Mouse (Mus musculus): ENCODE measurements around the gene Tmem82. TPM values are rescaled to one million over a fixed set of nuclear protein-coding genes. Genes with fewer than 3 reads are reported as not detected.

The Tmem82 gene
- 0.99 and 1.1 TPM in 2 replicates for polyA plus RNA-seq (2015; fragmentation: Nextera tagmentation; extraction: Ambion mirVana)

DNA sequence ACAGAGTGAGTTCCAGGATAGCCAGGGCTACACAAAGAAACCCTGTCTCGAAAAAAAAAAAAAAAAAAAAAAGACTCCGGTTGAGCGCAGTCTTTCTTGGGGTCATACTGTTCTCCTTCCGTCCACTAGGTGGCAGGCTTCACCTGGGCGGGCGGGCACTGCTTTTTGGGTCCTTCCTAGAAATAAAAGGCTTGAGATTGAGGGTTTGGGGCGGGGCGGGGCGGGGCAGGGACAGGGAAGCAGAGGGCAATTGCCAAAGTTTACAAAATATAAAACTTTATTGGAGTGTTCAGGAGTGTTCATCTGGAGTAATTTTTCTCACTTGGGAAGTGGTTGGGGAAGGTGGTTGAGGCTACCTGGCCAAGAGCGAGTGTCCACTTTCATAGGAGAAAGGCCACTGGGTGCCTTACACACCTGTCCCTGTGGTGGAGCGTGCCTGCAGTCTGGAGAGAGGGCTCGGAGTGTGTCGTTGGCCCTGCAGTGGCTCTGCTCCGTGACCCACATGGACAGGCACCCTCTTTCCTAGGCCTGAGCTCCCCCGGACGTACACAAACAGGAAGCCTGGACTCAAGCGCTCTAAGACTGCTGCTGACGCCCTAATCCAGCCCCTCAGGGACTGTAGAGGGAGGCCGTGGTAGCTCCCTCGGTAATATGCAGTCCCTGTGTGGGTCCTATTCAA lies at the start of gene Tmem82:
Tmem82 (minus strand) TSS at position 69 of the 679 bp plus-strand sequence.
- H3K4me1 ChIP-seq (replicated peaks; ENCODE audit: control insufficient read depth, insufficient read depth, low read length) = peaks cover 17% of the 10 kb centered on the region
- peak within 1 kb of the TSS; percentile 38 for H3K4me3 ChIP-seq (ENCODE audit: low read length)
- WGBS = 25% methylated on average over 19 of the region's 20 CpGs
- no peaks in the 10 kb centered on the region for H3K9me3 ChIP-seq (ENCODE audit: control insufficient read depth, low read length)
- H3K36me3 ChIP-seq (ENCODE audit: control insufficient read depth, insufficient read depth, low read length) = no peaks in the 10 kb centered on the region
- peak within 1 kb of the TSS; percentile 69 for H3K4me2 ChIP-seq (ENCODE audit: low read depth, low read length)
- ATAC-seq (ENCODE audit: low read depth) = peak; percentile 34; the same call in 1 of the 2 replicates
- H3K27ac ChIP-seq (ENCODE audit: low read length) = no peak within 1 kb of the TSS
- H3K9ac ChIP-seq (ENCODE audit: low read length) = peak within 1 kb of the TSS; percentile 58
- H3K27me3 ChIP-seq (ENCODE audit: control insufficient read depth, insufficient read depth, low read depth, low read length) = no peaks in the 10 kb centered on the region

DNA sequence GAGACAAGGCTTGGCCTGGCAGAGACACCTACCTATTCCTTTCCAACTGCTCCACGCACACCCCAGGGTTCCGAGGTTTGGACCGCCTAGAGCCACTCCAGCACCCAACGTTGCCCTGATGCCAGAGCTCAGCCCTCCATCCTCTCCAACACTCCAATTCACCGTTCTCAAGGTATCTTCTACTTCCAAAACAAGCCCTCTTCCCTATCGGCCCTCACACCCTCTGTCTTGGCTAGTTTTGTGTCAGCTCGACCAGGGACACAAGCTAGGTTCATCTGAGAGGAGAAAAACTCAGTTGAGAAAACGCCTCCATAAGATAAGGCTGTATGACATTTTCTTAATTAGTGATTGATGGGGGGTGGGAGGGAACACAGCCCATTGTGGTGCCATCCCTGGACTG lies 46.4 kb upstream of the Tmem82 start, which contains the start of gene Plekhm2:
Plekhm2 (minus strand) TSS at position 101 of the 400 bp plus-strand sequence.
- ATAC-seq (ENCODE audit: low read depth) = peak; percentile 24
- 62% methylated on average over 8 of the region's 8 CpGs for WGBS
- H3K27ac ChIP-seq (ENCODE audit: low read length) = peak within 1 kb of the TSS; percentile 36
- peak within 1 kb of the TSS; percentile 84 for H3K9ac ChIP-seq (ENCODE audit: low read length)
- no peaks in the 10 kb centered on the region for H3K9me3 ChIP-seq (ENCODE audit: control insufficient read depth, low read length)
- H3K4me1 ChIP-seq (replicated peaks; ENCODE audit: control insufficient read depth, insufficient read depth, low read length) = peaks cover 15% of the 10 kb centered on the region
- H3K27me3 ChIP-seq (ENCODE audit: control insufficient read depth, insufficient read depth, low read depth, low read length) = no peaks in the 10 kb centered on the region
- H3K4me3 ChIP-seq (ENCODE audit: low read length) = peak within 1 kb of the TSS; percentile 72
- H3K36me3 ChIP-seq (ENCODE audit: control insufficient read depth, insufficient read depth, low read length) = no peaks in the 10 kb centered on the region
- H3K4me2 ChIP-seq (ENCODE audit: low read depth, low read length) = peak within 1 kb of the TSS; percentile 93

DNA sequence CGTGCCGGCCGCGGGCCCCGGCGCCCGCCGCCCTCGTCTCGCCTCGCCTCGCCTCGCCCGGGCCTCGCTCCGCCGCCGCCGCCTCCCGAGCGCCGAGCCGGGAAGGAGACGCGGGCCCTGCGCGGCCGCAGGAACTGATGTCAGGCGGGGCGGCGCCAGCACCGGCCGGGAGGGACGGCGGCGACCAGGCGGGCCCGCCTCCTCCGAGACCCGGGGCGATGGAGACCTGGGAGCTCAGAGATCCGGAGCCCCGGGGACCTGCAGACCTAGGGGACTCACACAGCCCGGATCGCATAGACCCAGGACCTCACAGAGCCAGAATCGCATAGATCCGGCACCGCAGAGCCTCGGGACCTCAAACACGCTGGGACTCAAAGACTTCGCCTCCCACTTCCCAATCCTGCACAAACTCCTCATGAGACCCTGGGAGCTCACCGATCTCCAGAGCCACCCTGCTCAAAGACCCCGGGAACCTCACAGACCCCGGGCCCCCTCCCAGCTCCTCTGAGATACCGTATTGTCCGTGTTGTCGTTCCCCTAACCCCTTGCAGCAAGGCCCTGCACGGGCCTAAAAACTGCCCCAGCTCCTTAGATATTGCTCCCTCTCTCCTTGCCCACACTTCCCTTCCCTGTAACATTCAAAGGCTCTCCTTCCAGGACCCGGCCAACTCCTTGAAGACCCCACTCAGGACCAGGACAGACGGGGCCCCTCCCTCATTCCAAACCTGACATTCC lies 45.7 kb upstream of the Tmem82 start:
- Histone ChIP-seq H3K27ac (ENCODE audit: low read length) (peak overlapping the region; percentile 36), H3K36me3 (ENCODE audit: control insufficient read depth, insufficient read depth, low read length) (no peaks in the 10 kb centered on the region), H3K4me3 (ENCODE audit: low read length) (peak overlapping the region; percentile 72), H3K9ac (ENCODE audit: low read length) (peak overlapping the region; percentile 84), H3K9me3 (ENCODE audit: control insufficient read depth, low read length) (no peaks in the 10 kb centered on the region), H3K4me2 (ENCODE audit: low read depth, low read length) (peak overlapping the region; percentile 93), H3K27me3 (ENCODE audit: control insufficient read depth, insufficient read depth, low read depth, low read length) (no peaks in the 10 kb centered on the region), H3K4me1 (replicated peaks; ENCODE audit: control insufficient read depth, insufficient read depth, low read length) (peaks cover 15% of the 10 kb centered on the region)
- WGBS = under 1% methylated on average over 48 of the region's 60 CpGs
- peak; percentile 88 for ATAC-seq (ENCODE audit: low read depth)

DNA sequence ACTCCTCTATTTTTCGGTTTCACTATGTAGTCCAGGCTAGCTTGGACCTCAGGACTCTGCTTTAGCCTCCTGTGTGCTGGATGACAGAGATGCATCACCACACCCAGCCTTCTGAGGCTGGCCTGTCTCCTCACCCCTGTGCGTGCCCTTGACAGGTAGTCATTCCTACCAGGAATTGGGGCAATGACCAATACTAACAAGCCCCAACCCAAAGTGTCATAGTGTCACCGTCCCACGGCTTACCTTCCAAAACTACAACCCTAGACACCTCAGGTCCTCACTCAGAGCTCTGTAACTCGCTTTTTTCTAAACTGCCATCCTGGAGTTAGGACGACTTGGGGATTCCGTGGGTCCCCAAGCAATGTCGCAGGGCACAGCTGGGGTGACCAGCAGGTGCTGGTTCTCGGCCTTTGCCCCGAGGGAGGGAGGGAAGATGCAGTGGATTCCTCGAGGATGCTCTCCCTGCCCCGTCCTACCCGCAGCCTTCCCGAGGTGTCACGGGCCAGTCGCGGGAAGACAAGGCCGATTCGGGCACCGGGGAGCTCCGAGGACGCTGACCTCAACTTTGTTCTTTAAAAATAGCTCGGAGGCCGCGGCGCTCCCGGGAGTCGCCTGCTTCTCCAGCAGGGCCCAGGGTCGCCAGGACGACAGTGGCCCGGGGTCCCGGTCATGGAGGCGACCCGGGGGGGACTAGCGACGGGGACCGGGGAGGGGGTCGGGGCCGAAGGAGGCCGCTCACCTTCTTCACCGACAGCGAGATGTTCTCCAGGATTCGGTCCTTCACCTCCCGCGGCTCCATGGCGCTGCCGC lies 44.9 kb upstream of the Tmem82 start:
- Histone ChIP-seq H3K4me3 (ENCODE audit: low read length) (peak overlapping the region; percentile 72), H3K36me3 (ENCODE audit: control insufficient read depth, insufficient read depth, low read length) (no peaks in the 10 kb centered on the region), H3K9ac (ENCODE audit: low read length) (peak overlapping the region; percentile 84), H3K27me3 (ENCODE audit: control insufficient read depth, insufficient read depth, low read depth, low read length) (no peaks in the 10 kb centered on the region), H3K4me1 (replicated peaks; ENCODE audit: control insufficient read depth, insufficient read depth, low read length) (peaks cover 15% of the 10 kb centered on the region), H3K9me3 (ENCODE audit: control insufficient read depth, low read length) (no peaks in the 10 kb centered on the region), H3K27ac (ENCODE audit: low read length) (peak overlapping the region; percentile 36), H3K4me2 (ENCODE audit: low read depth, low read length) (peak overlapping the region; percentile 93)
- peak; percentile 27; the same call in 1 of the 2 replicates for ATAC-seq (ENCODE audit: low read depth)
- 3% methylated on average over 47 of the region's 47 CpGs for WGBS

DNA sequence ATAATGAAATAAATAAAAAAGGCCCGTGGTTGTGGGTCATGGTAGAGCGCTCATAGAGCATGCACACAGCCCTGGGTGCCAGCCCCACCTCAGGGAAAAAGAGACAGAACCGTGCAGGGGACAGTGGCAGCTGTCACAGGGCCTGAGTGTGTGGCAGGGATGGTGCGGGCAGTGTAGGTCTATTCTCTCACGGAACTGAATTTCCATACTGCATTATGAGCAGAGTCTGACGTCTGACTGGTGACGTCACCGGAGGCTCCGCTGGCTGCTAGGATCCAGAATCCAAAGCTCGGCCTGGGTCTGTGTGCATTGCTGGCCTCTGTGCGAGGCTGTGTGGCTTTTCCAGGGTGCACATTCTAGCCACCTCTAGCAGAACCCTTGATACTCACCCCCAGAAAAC lies 42.5 kb upstream of the Tmem82 start:
- Histone ChIP-seq H3K4me1 (replicated peaks; ENCODE audit: control insufficient read depth, insufficient read depth, low read length) (peaks cover 20% of the 10 kb centered on the region), H3K4me3 (ENCODE audit: low read length) (no peak overlapping the region), H3K9me3 (ENCODE audit: control insufficient read depth, low read length) (no peaks in the 10 kb centered on the region), H3K27me3 (ENCODE audit: control insufficient read depth, insufficient read depth, low read depth, low read length) (no peaks in the 10 kb centered on the region), H3K9ac (ENCODE audit: low read length) (no peak overlapping the region), H3K27ac (ENCODE audit: low read length) (no peak overlapping the region), H3K36me3 (ENCODE audit: control insufficient read depth, insufficient read depth, low read length) (peaks cover 2% of the 10 kb centered on the region; the same call in 1 of the 2 replicates), H3K4me2 (ENCODE audit: low read depth, low read length) (no peak overlapping the region)
- 91% methylated on average over 11 of the region's 11 CpGs for WGBS
- ATAC-seq (ENCODE audit: low read depth) = no peak

DNA sequence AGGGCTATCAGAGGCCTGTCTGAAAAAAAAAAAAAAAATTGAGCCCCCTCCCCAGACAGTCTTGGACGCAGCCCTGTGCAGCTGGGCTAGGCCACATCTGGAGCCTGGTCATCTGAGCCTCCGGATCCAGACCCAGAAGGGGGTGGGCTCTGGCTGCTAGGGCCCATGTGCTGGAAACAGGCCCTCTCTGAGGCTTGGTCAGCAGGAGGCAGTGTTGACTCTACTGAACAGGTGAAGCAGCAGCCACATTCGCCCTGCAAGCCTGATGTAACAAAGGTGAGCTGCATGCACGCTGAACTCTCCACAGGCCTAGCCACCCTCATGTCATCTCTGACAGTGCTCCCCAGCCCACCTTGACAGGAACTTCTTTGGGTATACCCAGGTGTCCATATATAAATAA lies 41.3 kb upstream of the Tmem82 start:
- Histone ChIP-seq H3K4me2 (ENCODE audit: low read depth, low read length) (no peak overlapping the region), H3K36me3 (ENCODE audit: control insufficient read depth, insufficient read depth, low read length) (peaks cover 2% of the 10 kb centered on the region; the same call in 1 of the 2 replicates)
- 61% methylated on average over 4 of the region's 4 CpGs for WGBS

DNA sequence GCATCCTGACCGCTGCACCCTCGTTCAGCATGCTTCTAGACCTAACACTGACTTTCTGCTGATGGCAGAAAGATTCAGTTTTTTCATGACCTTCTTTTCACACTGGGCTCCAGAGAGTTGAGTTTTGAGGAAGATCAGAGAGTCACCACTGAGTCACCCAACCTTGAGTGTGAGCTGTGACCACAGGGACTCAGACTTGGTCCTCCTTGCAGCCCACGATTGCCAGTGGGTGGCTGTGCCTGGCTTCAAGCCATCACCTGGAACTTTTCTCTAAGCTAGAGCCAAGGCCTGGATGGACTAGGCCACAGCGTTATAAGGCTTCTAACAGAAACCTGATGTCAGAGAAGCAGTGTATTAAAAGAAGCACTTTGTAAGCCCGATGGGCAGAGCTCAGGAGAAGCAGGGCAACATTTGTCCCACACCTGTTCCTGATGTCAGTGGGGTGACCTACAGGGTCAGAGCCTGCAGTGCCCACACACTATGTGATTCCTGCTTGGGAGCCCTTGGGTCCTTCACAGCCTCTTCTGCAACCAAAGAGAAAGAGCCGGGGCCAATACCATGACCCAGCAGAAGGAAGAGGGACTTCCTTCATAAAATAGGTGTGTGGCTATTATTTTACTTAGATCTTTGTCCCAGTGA lies 40.5 kb upstream of the Tmem82 start:
- no peak overlapping the region for H3K4me2 ChIP-seq (ENCODE audit: low read depth, low read length)
- ATAC-seq (ENCODE audit: low read depth) = no peak
- peaks cover 14% of the 10 kb centered on the region for H3K4me1 ChIP-seq (replicated peaks; ENCODE audit: control insufficient read depth, insufficient read depth, low read length)
- no peak overlapping the region for H3K27ac ChIP-seq (ENCODE audit: low read length)
- 90% methylated on average over 6 of the region's 6 CpGs for WGBS
- no peak overlapping the region for H3K9ac ChIP-seq (ENCODE audit: low read length)
- peaks cover 2% of the 10 kb centered on the region; the same call in 1 of the 2 replicates for H3K36me3 ChIP-seq (ENCODE audit: control insufficient read depth, insufficient read depth, low read length)
- no peaks in the 10 kb centered on the region for H3K9me3 ChIP-seq (ENCODE audit: control insufficient read depth, low read length)
- H3K27me3 ChIP-seq (ENCODE audit: control insufficient read depth, insufficient read depth, low read depth, low read length) = no peaks in the 10 kb centered on the region
- no peak overlapping the region for H3K4me3 ChIP-seq (ENCODE audit: low read length)

More for the DNA sequence above, 41.3 kb upstream of the Tmem82 start:
- no peaks in the 10 kb centered on the region for H3K27me3 ChIP-seq (ENCODE audit: control insufficient read depth, insufficient read depth, low read depth, low read length)
- no peak overlapping the region for H3K27ac ChIP-seq (ENCODE audit: low read length)
- no peak overlapping the region for H3K4me3 ChIP-seq (ENCODE audit: low read length)
- H3K4me1 ChIP-seq (replicated peaks; ENCODE audit: control insufficient read depth, insufficient read depth, low read length) = peaks cover 17% of the 10 kb centered on the region
- no peaks in the 10 kb centered on the region for H3K9me3 ChIP-seq (ENCODE audit: control insufficient read depth, low read length)
- no peak overlapping the region for H3K9ac ChIP-seq (ENCODE audit: low read length)
- no peak for ATAC-seq (ENCODE audit: low read depth)

DNA sequence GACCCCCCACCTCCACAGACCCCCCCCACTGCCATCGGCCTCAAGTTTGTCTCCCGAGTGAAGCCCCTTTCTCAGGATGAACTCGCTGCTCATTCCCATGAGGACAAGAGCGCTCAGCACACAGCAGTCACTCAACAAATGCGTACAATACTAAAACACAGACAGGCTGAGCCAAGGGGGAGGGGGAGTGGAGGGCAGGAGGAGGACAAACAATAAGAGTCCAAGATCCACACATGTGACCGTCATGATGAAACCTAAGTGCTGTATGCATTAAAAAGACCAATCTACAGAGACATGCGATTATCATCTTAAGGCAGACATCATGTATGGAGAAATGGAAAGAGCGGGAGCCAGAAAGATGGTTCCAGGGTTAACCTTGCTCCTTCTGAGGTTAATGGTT lies 38.5 kb upstream of the Tmem82 start:
- Histone ChIP-seq H3K27me3 (ENCODE audit: control insufficient read depth, insufficient read depth, low read depth, low read length) (no peaks in the 10 kb centered on the region), H3K4me3 (ENCODE audit: low read length) (no peak overlapping the region), H3K36me3 (ENCODE audit: control insufficient read depth, insufficient read depth, low read length) (peaks cover 2% of the 10 kb centered on the region; the same call in 1 of the 2 replicates), H3K4me2 (ENCODE audit: low read depth, low read length) (no peak overlapping the region), H3K9me3 (ENCODE audit: control insufficient read depth, low read length) (no peaks in the 10 kb centered on the region), H3K9ac (ENCODE audit: low read length) (no peak overlapping the region), H3K27ac (ENCODE audit: low read length) (no peak overlapping the region), H3K4me1 (replicated peaks; ENCODE audit: control insufficient read depth, insufficient read depth, low read length) (peaks cover 7% of the 10 kb centered on the region; the same call in 1 of the 2 replicates)
- ATAC-seq (ENCODE audit: low read depth) = no peak
- WGBS = 70% methylated on average over 8 of the region's 8 CpGs

Data from lung, embryonic 16.5 days (tissue).